In genomic region chr8:124520249-124521080, GRCm38 (mm10) we compare ENCODE assay signal across 8 mouse cellular contexts. TPM values are rescaled to one million over a fixed set of nuclear protein-coding genes. Genes with fewer than 3 reads are reported as not detected.
A peak's percentile ranks its signal among the peaks of the same experiment; 100 is the strongest.
DNase-seq lines count a peak whose midpoint lies in the region; ATAC-seq lines count a peak whose summit lies in the region.

Gene Cog2, plus strand, starts transcription at chr8:124520767.

- DNase-seq in adipocyte (ENCODE audit: low spot score) = peak; percentile 91
- DNase-seq in embryo, embryonic 10 days (ENCODE audit: low spot score) = peak; percentile 98
- DNase-seq in gastrocnemius, postnatal 10 days = peak; percentile 90
- peak; percentile 96 for DNase-seq in induced T-regulatory cell, adult 2 months (ENCODE audit: low read depth)
- DNase-seq in left cerebral cortex, adult 9 months (ENCODE audit: low spot score in 2 of 2) = peak; percentile 69 to 88
- DNase-seq in right cerebral cortex, postnatal 14 days = peak; percentile 92
- peak; percentile 80 to 89 for DNase-seq in urinary bladder, postnatal 36 days (ENCODE audit: low spot score in 2 of 2)

- ATAC-seq in megakaryocyte progenitor cell, adult 5-6 weeks (replicated peaks; ENCODE audit: poor library complexity) = peak; percentile 99

RNA-seq across cellular contexts. Expression of gene Cog2, which starts in this region (rescaled TPM):
- 10 to 100 TPM; 22.6 to 28.1 TPM for total RNA-seq in gastrocnemius, postnatal 10 days (2021)
- 9.3 and 12.8 TPM in 2 replicates for total RNA-seq in megakaryocyte progenitor cell, adult 5-6 weeks (2015)
- total RNA-seq in megakaryocyte progenitor cell, adult 5-6 weeks (2017) = 20.9 and 27.4 TPM in 2 replicates

Comparison
In these comparisons a context has a peak if more than half of its experiments do, and no peak if none do; other contexts are left out.
1. Peak in every context shown above with its lines: DNase-seq and ATAC-seq.